Mouse (Mus musculus) intestine, embryonic 15.5 days (tissue): ENCODE data around the gene Abhd14a. TPM values are rescaled to one million over a fixed set of nuclear protein-coding genes. Genes with fewer than 3 reads are reported as not detected.

Experiments
- ATAC-seq: fragments of 200-750 bp; cut with Nextera tagmentation; 2 replicates; pipeline ENCODE4 v1.8.0; 2017; ENCODE audit warnings: moderate TSS enrichment, moderate library complexity
- H3K27ac ChIP-seq: fragments of 300-500 bp; sonication (generic); 2 replicates; pipeline ENCODE4 v1.5.1; 2015; ENCODE audit warnings: mild to moderate bottlenecking, inconsistent platforms
- H3K27me3 ChIP-seq: fragments of 300-500 bp; sonication (generic); replicated peaks from 2 replicates; pipeline ENCODE4 v1.6.1; 2015; ENCODE audit warnings: inconsistent platforms
- H3K36me3 ChIP-seq: fragments of 300-500 bp; sonication (generic); 2 replicates; pipeline ENCODE4 v1.6.1; 2015; ENCODE audit warnings: inconsistent platforms
- H3K4me1 ChIP-seq: fragments of 300-500 bp; sonication (generic); replicated peaks from 2 replicates; pipeline ENCODE4 v1.6.1; 2015; ENCODE audit warnings: inconsistent platforms
- H3K4me2 ChIP-seq: fragments of 300-500 bp; sonication (generic); replicated peaks from 2 replicates; pipeline ENCODE4 v1.6.1; 2015; ENCODE audit warnings: mild to moderate bottlenecking, inconsistent platforms
- H3K4me3 ChIP-seq: fragments of 300-500 bp; sonication (generic); replicated peaks from 2 replicates; pipeline ENCODE4 v1.5.1; 2015; ENCODE audit warnings: inconsistent platforms
- H3K9ac ChIP-seq: fragments of 300-500 bp; sonication (generic); 2 replicates; pipeline ENCODE4 v1.6.1; 2015; ENCODE audit warnings: inconsistent platforms
- H3K9me3 ChIP-seq: fragments of 300-500 bp; sonication (generic); 2 replicates; pipeline ENCODE4 v1.6.1; 2016; ENCODE audit warnings: inconsistent platforms
- WGBS: fragments of 180-500 bp; shearing (Covaris S2); methylation state at CpG from one replicate; pipeline ENCODE4 v1.1.7; 2015; 5-methylcytosine and 5-hydroxymethylcytosine counted together
- polyA plus RNA-seq: library from polyadenylated mRNA; unstranded; fragments of >200 nt; fragmentation: Nextera tagmentation; extraction: Ambion mirVana; gene quantifications from 2 replicates; pipeline ENCODE4 v1.2.1, GENCODE M21; 2015

The Abhd14a gene
- polyA plus RNA-seq, 1 experiment from 2014 or later: 49.1 TPM

DNA sequence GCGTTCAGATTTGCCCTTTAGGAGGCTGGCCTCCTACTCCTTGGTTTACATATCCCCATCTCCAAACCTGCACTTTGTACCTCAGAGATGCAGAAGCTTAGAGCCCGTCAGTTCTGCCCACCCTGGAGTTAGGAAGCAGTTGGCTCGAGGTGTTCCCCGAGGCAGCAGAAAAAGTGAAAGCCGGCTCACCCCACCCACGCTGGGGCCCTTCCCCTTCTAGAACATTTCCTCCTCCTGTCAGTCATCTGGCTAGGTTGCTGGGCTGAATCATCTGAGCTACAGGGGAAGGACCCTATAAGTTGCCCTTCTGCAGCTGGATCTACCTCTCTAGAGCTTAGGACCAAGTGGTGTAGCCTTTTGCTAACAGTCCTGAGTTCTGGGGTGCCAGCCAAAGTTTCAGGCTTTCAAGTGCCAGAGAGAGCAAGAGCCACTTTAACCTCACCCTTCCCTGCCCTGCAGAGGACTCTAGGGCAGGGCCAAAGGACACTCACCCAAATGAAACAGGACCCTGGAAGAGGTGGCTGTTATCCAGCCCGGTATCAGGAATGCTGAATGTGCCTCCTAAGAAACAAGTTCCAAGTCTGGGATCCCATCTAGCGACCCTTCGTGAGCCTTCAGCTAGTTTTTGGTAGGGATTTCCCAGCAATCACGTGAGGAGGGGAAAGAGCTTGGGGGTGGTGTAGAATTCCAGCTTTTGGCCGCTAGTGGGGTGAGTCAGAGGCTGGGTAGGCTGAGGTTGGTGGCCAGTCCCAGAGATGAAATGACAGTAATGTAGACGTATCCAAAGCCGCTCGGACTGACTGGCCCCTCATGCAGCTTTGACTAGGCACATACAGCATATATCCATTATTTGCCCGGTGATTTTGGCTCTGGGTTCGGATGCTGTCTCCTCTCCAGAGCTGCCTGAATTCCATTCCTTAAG lies 28.8 kb upstream of the Abhd14a start:
- 21% methylated on average over 16 of the region's 16 CpGs for WGBS
- Histone ChIP-seq H3K27me3 (no peaks in the 10 kb centered on the region), H3K4me3 (no peak overlapping the region; the same call in none of the 2 replicates), H3K4me1 (peaks cover 48% of the 10 kb centered on the region), H3K27ac (peak overlapping the region; percentile 38; the same call in 1 of the 2 replicates), H3K4me2 (peak overlapping the region; percentile 80), H3K36me3 (peaks cover 8% of the 10 kb centered on the region), H3K9ac (peak overlapping the region; percentile 42), H3K9me3 (no peaks in the 10 kb centered on the region)
- ATAC-seq: peak; percentile 52

DNA sequence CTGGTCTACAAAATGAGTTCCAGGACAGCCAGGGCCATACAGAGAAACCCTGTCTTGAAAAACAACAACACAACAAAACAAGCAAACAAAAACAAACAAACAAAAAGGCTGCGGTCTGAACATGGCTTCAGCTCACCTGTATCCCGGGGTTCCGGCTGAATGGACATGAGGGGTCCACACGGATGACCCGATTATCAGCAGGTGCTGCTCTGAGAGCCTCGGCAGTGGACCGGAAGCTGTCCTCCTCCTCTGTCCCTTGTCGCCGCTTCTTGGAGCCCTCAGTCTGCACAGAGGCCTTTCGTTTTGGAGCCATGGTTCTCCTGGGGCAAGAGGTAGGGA lies 28.2 kb upstream of the Abhd14a start, which contains the start of gene Rrp9:
TSS of gene Rrp9 (plus strand) at position 301 of the 339 bp plus-strand sequence.
- H3K9me3 ChIP-seq: no peaks in the 10 kb centered on the region
- H3K9ac ChIP-seq: peak within 1 kb of the TSS; percentile 42
- 83% methylated on average over 10 of the region's 10 CpGs for WGBS
- peaks cover 1% of the 10 kb centered on the region for H3K36me3 ChIP-seq
- H3K4me3 ChIP-seq: no peak within 1 kb of the TSS; the same call in none of the 2 replicates
- H3K4me2 ChIP-seq: peak within 1 kb of the TSS; percentile 80
- H3K27ac ChIP-seq: peak within 1 kb of the TSS; percentile 38; the same call in 1 of the 2 replicates
- H3K27me3 ChIP-seq: no peaks in the 10 kb centered on the region
- peaks cover 48% of the 10 kb centered on the region for H3K4me1 ChIP-seq
- no peak for ATAC-seq

DNA sequence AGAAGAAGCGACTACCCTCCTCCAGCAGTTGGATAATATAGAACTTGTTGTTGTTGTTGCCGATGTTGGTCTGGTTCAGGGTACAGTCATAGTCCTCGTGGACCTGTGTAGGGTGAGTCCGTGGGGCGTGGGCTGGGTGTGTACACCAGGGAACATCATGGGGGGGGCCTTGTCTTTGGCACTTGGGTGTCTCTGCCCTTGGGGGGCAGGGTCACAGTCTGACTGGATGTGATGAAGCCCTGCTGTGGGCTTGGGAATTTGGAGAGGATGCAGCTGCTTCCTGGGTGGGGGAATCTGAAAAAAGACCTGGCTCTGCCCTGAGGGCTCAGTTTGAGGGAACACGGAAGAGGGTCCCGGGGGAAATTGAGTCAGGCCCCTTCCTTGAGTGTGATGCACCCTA lies 27.6 kb upstream of the Abhd14a start:
- Histone ChIP-seq H3K27me3 (no peaks in the 10 kb centered on the region), H3K9ac (no peak overlapping the region), H3K27ac (no peak overlapping the region), H3K4me3 (no peak overlapping the region), H3K4me1 (peaks cover 48% of the 10 kb centered on the region), H3K36me3 (no peaks in the 10 kb centered on the region), H3K9me3 (no peaks in the 10 kb centered on the region), H3K4me2 (no peak overlapping the region)
- no peak for ATAC-seq
- WGBS: 66% methylated on average over 7 of the region's 7 CpGs

DNA sequence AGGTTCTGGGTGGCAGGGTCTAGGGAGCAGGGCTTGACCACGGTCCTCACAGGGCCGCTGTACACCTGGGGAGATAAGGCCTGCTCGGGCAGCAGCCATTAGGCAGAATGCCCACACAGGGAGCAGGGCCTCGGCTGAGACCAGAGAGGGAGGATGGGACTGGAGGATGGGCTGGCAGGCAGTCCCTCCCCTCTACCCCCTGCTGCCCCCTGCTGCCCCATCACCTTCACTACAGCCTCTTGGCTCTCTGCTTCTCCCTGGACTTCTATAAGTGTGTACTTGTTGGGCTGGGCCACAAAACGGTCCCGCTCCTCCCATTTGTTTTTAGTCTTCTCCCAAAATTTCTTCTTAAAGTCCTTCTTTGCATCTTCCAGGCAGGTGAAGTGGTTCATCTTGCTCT lies 27.0 kb upstream of the Abhd14a start:
- Histone ChIP-seq H3K27me3 (no peaks in the 10 kb centered on the region), H3K9me3 (no peaks in the 10 kb centered on the region), H3K4me3 (no peak overlapping the region), H3K27ac (no peak overlapping the region), H3K9ac (no peak overlapping the region), H3K4me2 (peak overlapping the region; percentile 24; the same call in 1 of the 2 replicates), H3K4me1 (peaks cover 48% of the 10 kb centered on the region), H3K36me3 (no peaks in the 10 kb centered on the region)
- 9% methylated on average over 6 of the region's 6 CpGs for WGBS
- no peak for ATAC-seq

DNA sequence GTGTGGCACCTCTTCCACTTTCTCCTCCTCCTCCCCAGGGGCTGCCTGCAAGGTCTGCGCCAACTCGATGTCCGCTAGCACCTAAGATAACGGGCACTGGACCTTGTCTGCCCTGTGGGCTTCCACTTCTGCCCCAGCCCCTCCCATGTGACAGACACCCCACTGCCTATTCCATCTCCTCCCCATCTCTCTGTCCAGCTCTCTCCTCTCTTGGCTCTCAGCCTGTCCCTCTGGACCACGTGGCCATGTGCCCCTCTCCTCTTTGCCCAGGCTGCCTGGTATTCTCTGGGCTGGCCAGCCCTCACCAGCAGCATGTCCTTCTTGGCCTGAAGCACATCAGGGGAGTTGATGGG lies 26.3 kb upstream of the Abhd14a start:
- Histone ChIP-seq H3K4me3 (no peak overlapping the region), H3K4me1 (peaks cover 48% of the 10 kb centered on the region), H3K36me3 (no peaks in the 10 kb centered on the region), H3K9ac (no peak overlapping the region), H3K9me3 (no peaks in the 10 kb centered on the region), H3K27ac (no peak overlapping the region), H3K27me3 (no peaks in the 10 kb centered on the region), H3K4me2 (no peak overlapping the region)
- 86% methylated on average over 5 of the region's 5 CpGs for WGBS
- ATAC-seq: no peak

DNA sequence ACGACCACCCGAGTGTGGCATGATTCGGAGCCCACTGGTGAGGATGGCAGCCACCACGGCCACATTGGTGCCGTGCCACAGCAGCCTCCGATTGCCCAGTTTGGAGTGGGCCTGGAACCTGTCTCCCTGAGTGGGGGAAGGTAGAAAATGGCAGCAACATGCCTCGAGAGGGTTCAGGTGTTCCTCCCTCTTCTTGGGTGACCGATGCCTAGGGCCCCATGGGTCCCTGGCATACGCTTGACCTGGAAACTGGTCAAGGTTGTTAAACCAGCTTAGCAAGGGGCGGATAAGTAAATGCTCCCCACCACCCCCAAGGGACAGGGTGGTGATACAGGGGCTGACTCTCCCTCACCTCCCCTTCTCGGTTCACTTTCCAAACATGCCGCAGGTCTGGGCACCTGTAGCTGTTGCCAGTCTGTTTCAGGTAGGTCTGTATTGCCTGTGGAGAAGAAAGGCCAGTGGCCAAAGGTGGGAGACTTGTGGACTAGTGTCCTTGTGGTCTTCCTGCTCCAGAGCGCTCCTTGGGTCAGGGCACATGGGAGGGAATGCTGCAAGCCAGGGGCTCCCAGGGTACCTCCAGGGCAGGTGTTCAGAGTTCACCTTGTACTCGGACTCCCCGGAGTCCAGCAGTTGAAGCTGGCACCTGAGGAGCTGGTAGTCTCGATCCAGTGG lies 25.7 kb upstream of the Abhd14a start:
- Histone ChIP-seq H3K9ac (no peak overlapping the region), H3K9me3 (no peaks in the 10 kb centered on the region)
- no peak for ATAC-seq

DNA sequence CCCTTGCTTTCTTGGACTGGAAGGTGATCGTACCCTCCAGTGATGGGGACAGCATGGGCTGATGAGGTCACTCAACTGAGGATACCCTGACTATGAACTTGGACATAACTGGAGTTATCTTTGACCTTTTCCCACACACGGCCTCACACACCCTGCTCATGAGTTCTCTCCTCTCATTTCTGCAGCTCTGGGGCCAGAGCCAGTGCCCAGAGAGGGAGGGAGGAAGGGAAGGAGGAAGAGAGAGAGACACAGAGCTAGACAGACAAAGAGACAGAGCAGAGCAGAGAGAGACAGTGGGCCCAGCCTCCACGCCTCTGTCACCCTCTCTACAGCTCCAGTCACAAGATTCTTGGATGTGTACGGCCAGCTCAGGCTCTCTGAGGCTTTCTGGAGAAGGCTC lies 24.8 kb upstream of the Abhd14a start:
- ATAC-seq: no peak
- peaks cover 39% of the 10 kb centered on the region for H3K4me1 ChIP-seq
- no peaks in the 10 kb centered on the region for H3K36me3 ChIP-seq
- no peak overlapping the region for H3K4me2 ChIP-seq
- no peak overlapping the region for H3K9ac ChIP-seq
- H3K9me3 ChIP-seq: no peaks in the 10 kb centered on the region
- WGBS: 58% methylated on average over 4 of the region's 4 CpGs
- H3K4me3 ChIP-seq: no peak overlapping the region
- no peaks in the 10 kb centered on the region for H3K27me3 ChIP-seq
- H3K27ac ChIP-seq: peak overlapping the region; percentile 2; the same call in 1 of the 2 replicates

More for the DNA sequence above, 25.7 kb upstream of the Abhd14a start:
- Histone ChIP-seq H3K27me3 (no peaks in the 10 kb centered on the region), H3K36me3 (no peaks in the 10 kb centered on the region), H3K4me1 (peaks cover 44% of the 10 kb centered on the region), H3K4me3 (no peak overlapping the region), H3K4me2 (no peak overlapping the region), H3K27ac (no peak overlapping the region)
- WGBS: 86% methylated on average over 16 of the region's 16 CpGs

DNA sequence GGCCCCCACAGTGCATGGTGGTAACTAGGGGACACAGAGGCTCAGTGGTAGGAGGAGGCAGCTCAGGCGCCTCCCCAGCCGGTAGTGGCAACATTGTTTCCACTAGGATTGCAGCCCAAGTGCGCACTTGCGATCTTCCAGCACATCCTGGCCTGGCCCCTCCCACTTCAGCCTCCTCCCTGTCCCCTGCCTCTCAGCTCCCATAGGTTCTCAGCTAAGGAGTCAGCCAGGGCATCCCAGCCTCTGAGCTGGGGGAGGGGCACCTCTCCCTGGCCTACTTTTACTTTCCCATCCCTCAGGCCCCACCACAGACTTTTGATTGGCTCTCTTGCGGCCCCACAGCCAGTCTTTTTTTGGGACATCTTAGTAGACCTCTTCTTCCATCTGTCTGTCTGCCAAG lies 24.4 kb upstream of the Abhd14a start:
- Histone ChIP-seq H3K27ac (peak overlapping the region; percentile 2; the same call in 1 of the 2 replicates), H3K9ac (no peak overlapping the region), H3K4me3 (0 out of 2 replicates have a peak overlapping the region, but pooled peaks have one; percentile 14), H3K4me2 (peak overlapping the region; percentile 44), H3K9me3 (no peaks in the 10 kb centered on the region), H3K36me3 (no peaks in the 10 kb centered on the region), H3K27me3 (no peaks in the 10 kb centered on the region), H3K4me1 (peaks cover 39% of the 10 kb centered on the region)
- WGBS: 15% methylated on average over 5 of the region's 5 CpGs
- ATAC-seq: no peak

DNA sequence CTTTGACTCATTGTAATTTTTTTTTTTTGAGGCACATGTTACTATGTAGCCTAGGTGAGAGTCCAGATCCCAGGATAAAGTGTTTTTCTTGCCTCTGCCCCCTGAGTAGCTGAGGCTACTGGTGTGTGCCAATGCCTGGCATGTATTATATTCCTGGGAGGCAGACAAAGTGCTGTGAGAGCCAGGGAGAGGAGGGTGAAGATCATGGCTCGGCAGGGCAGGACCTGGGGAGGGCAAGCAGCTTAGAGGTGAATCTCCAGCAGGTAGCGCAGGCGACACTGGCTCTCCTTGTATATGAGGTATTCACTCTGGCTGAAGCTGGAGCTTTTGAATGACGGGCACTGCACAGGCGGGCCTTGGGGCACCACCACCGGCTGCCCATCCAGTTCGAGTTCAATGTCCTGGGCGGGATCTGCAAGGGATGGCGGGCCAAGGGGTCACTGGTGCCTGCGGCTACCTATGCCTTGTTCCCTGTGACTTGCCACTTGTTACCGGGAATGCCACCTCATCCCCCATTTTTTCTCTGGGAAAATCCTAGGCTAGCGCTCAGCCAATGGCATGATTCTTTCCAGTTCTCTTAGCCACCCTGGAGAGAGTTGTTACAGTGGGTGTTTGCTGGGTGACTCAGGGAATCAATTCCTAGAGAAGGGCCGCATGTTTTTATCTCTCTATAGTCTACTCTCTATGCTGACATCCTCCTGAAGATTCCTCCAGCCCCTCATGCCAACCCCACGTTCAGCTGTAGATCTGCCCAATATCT lies 23.7 kb upstream of the Abhd14a start:
- H3K9ac ChIP-seq: no peak overlapping the region
- ATAC-seq: no peak
- H3K4me1 ChIP-seq: peaks cover 34% of the 10 kb centered on the region
- H3K9me3 ChIP-seq: no peaks in the 10 kb centered on the region
- peak overlapping the region; percentile 44 for H3K4me2 ChIP-seq
- H3K27me3 ChIP-seq: no peaks in the 10 kb centered on the region
- H3K36me3 ChIP-seq: no peaks in the 10 kb centered on the region
- H3K27ac ChIP-seq: no peak overlapping the region
- 0 out of 2 replicates have a peak overlapping the region, but pooled peaks have one; percentile 14 for H3K4me3 ChIP-seq
- 69% methylated on average over 14 of the region's 14 CpGs for WGBS

DNA sequence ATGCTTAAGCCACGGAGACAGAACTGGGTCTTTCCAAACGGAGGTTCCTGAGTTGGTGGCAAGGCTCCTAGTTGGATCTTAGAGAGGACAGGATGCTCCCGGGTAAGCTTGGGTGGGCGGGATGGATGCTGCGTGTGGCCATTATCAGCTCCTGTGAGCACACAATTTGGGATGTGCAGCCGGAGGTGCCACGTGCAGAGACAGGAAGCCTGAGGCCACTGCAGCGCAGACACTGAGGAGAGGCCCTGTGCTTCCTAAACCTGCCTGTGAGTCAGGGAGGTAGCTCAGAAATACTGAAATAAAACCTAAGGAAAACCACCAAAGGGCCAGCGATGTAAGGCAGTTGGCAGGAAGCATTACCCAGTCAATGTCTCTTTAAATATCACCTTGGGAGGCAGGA lies 22.3 kb upstream of the Abhd14a start:
- no peak overlapping the region for H3K4me3 ChIP-seq
- ATAC-seq: no peak
- no peaks in the 10 kb centered on the region for H3K9me3 ChIP-seq
- no peak overlapping the region for H3K27ac ChIP-seq
- H3K9ac ChIP-seq: no peak overlapping the region
- H3K4me2 ChIP-seq: no peak overlapping the region
- peaks cover 12% of the 10 kb centered on the region for H3K27me3 ChIP-seq
- 76% methylated on average over 9 of the region's 9 CpGs for WGBS
- H3K36me3 ChIP-seq: no peaks in the 10 kb centered on the region
- peaks cover 30% of the 10 kb centered on the region for H3K4me1 ChIP-seq

DNA sequence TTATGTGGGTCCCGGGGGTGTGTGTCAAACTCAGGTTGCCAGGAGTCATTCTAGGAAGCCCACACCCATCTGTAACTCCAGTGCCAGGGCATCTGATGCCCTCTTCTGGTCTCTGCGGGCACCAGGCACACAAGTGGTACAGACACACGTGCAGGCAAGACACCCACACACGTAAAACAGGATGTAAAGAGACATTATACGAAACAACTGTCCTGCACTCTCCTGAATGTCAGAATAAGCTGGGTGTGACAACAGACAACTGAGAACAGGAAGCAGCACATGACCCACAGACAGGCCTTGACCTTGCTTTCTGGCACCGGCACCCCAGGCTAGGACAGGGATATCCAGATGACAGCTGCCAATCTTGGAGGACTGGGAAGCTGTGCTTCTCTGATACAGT lies 21.8 kb upstream of the Abhd14a start:
- peaks cover 29% of the 10 kb centered on the region for H3K4me1 ChIP-seq
- no peak overlapping the region for H3K4me3 ChIP-seq
- ATAC-seq: no peak
- 69% methylated on average over 6 of the region's 6 CpGs for WGBS
- H3K27me3 ChIP-seq: peaks cover 16% of the 10 kb centered on the region
- no peaks in the 10 kb centered on the region for H3K36me3 ChIP-seq
- no peak overlapping the region for H3K27ac ChIP-seq
- H3K9me3 ChIP-seq: no peaks in the 10 kb centered on the region
- no peak overlapping the region for H3K9ac ChIP-seq
- H3K4me2 ChIP-seq: no peak overlapping the region

DNA sequence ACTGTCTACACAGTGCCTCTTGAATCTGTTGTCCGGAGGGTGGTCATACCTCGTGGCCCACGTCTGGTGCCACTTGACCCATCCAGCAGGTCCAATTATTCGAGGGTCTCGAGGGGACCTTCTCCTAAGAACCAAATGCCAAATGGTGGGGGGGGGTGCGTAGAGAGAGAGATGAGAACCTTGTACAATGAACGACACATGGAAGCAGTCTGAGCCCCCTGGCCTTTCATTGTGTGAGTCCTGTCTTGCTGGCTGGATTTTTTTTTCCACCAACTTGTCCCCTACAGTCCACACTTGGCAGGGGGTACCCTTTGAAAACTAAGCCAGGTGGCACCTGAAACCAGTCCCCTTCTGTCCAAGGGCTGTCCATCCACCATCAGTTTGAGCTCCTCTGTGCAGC lies 20.3 kb upstream of the Abhd14a start:
- H3K4me3 ChIP-seq: no peak overlapping the region
- no peak overlapping the region for H3K27ac ChIP-seq
- H3K4me2 ChIP-seq: no peak overlapping the region
- H3K4me1 ChIP-seq: peaks cover 22% of the 10 kb centered on the region
- H3K36me3 ChIP-seq: peaks cover 5% of the 10 kb centered on the region; the same call in 1 of the 2 replicates
- H3K9ac ChIP-seq: no peak overlapping the region
- H3K27me3 ChIP-seq: peaks cover 17% of the 10 kb centered on the region
- H3K9me3 ChIP-seq: no peaks in the 10 kb centered on the region
- no peak for ATAC-seq
- WGBS: 90% methylated on average over 7 of the region's 7 CpGs
